Comparison of ENCODE assay signal across 14 mouse cellular contexts in the genomic region with DNA sequence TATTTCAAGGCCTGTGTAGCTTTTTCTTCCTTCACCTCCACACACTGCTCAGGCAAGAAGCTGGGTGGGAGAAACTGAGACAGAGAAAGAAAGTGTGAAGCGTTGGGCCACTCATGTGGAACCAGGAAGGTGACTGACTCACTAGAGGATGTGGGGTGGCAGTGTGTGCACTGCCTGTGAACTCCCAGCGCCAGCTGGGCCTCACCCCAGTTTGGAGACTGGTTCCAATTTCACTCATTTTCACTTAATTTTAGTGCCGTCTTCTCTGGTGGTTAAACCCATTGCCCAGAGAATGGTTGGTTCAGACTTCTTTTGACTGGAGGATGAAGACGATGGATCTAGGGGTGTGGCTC.
A peak's percentile ranks its signal among the peaks of the same experiment; 100 is the strongest.
DNase-seq lines count a peak whose midpoint lies in the region; ATAC-seq and TF ChIP-seq lines count a peak whose summit lies in the region.
"Had no signal": no experiment of that assay in that cellular context is flagged by ENCODE, and none has a peak within 500 bp of the region (broad histone marks: within the 10 kb centered on the region; RNA-seq: fewer than 3 reads in every experiment).

No protein-coding gene starts in this region.

- H3K36me3 ChIP-seq in limb, embryonic 15.5 days, result no peaks in the 10 kb centered on the region
- no peaks in the 10 kb centered on the region for H3K36me3 ChIP-seq in limb, embryonic 10.5 days
- H3K36me3 ChIP-seq in thymus, adult 2 months (ENCODE audit: control insufficient read depth, insufficient read depth, low read length), result no peaks in the 10 kb centered on the region
- H3K36me3 ChIP-seq in stomach, embryonic 16.5 days (ENCODE audit: control insufficient read depth, insufficient read depth, low read length), result no peaks in the 10 kb centered on the region
- no peaks in the 10 kb centered on the region for H3K36me3 ChIP-seq in forebrain, embryonic 10.5 days (replicated peaks)
- H3K36me3 ChIP-seq: heart, embryonic 15.5 days; hindbrain, embryonic 12.5 days; neural tube, embryonic 12.5 days had no signal

- 80% methylated on average over 4 of the region's 4 CpGs for WGBS in limb, embryonic 15.5 days
- WGBS in limb, embryonic 10.5 days, result 96% methylated on average over 4 of the region's 4 CpGs
- WGBS in thymus, adult 2 months, result 34% methylated on average over 4 of the region's 4 CpGs
- 28% methylated on average over 4 of the region's 4 CpGs for WGBS in bone marrow, adult 2 months
- WGBS in stomach, embryonic 16.5 days, result 87% methylated on average over 4 of the region's 4 CpGs
- 87% methylated on average over 4 of the region's 4 CpGs for WGBS in forebrain, embryonic 10.5 days

- no peak for ATAC-seq in limb, embryonic 15.5 days (ENCODE audit: insufficient number of reproducible peaks, low FRiP score, low TSS enrichment, low read depth)
- no peak for ATAC-seq in stomach, embryonic 16.5 days (ENCODE audit: insufficient read depth, low FRiP score)
- ATAC-seq: intestine, postnatal 0 days; midbrain, embryonic 16.5 days had no signal

- H3K4me3 ChIP-seq in limb, embryonic 15.5 days, result no peak overlapping the region
- H3K4me3 ChIP-seq in limb, embryonic 10.5 days, result no peak overlapping the region
- peak overlapping the region; percentile 33 for H3K4me3 ChIP-seq in thymus, adult 2 months (ENCODE audit: control insufficient read depth, insufficient read depth, low read length)
- H3K4me3 ChIP-seq in bone marrow, adult 2 months (replicated peaks; ENCODE audit: control insufficient read depth, low read depth, low read length), result no peak overlapping the region
- no peak overlapping the region for H3K4me3 ChIP-seq in stomach, embryonic 16.5 days (replicated peaks; ENCODE audit: low read length)
- H3K4me3 ChIP-seq in forebrain, embryonic 10.5 days, result no peak overlapping the region
- H3K4me3 ChIP-seq: heart, embryonic 15.5 days; hindbrain, embryonic 12.5 days; neural tube, embryonic 12.5 days had no signal

- H3K9me3 ChIP-seq in limb, embryonic 15.5 days, result no peaks in the 10 kb centered on the region
- H3K9me3 ChIP-seq in limb, embryonic 10.5 days (replicated peaks), result no peaks in the 10 kb centered on the region
- no peaks in the 10 kb centered on the region for H3K9me3 ChIP-seq in stomach, embryonic 16.5 days (replicated peaks; ENCODE audit: control insufficient read depth, low read length)
- no peaks in the 10 kb centered on the region for H3K9me3 ChIP-seq in forebrain, embryonic 10.5 days
- H3K9me3 ChIP-seq: heart, embryonic 15.5 days; hindbrain, embryonic 12.5 days; neural tube, embryonic 12.5 days had no signal

- H3K9ac ChIP-seq in limb, embryonic 15.5 days, result no peak overlapping the region
- no peak overlapping the region for H3K9ac ChIP-seq in stomach, embryonic 16.5 days (ENCODE audit: low read length)
- H3K9ac ChIP-seq: heart, embryonic 15.5 days; hindbrain, embryonic 12.5 days; neural tube, embryonic 12.5 days had no signal

- 0 out of 2 replicates have a peak overlapping the region, but pooled peaks have one; percentile 9 for H3K27ac ChIP-seq in limb, embryonic 15.5 days
- H3K27ac ChIP-seq in limb, embryonic 10.5 days, result no peak overlapping the region
- peak overlapping the region; percentile 90 for H3K27ac ChIP-seq in thymus, adult 2 months (ENCODE audit: control insufficient read depth, insufficient read depth, low read length)
- H3K27ac ChIP-seq in bone marrow, adult 2 months (ENCODE audit: control insufficient read depth, insufficient read depth, low read depth, low read length, poor library complexity), result peak overlapping the region; percentile 4; the same call in 1 of the 2 replicates
- H3K27ac ChIP-seq in stomach, embryonic 16.5 days (ENCODE audit: low read length), result peak overlapping the region; percentile 20; the same call in 1 of the 2 replicates
- no peak overlapping the region for H3K27ac ChIP-seq in forebrain, embryonic 10.5 days
- H3K27ac ChIP-seq: heart, embryonic 15.5 days; hindbrain, embryonic 12.5 days; neural tube, embryonic 12.5 days had no signal

- TF ChIP-seq CTCF in thymus, adult 2 months (IDR thresholded peaks at IDR 0.05; ENCODE audit: borderline replicate concordance, control insufficient read depth, extremely low read depth, insufficient read depth, low read length, poor library complexity), result no peak
- no peak for TF ChIP-seq CTCF in bone marrow, adult 2 months (IDR thresholded peaks at IDR 0.05; ENCODE audit: control insufficient read depth, insufficient read depth, low read length)

- H3K4me1 ChIP-seq in limb, embryonic 15.5 days, result peaks cover 6% of the 10 kb centered on the region; the same call in 1 of the 2 replicates
- peaks cover 10% of the 10 kb centered on the region for H3K4me1 ChIP-seq in limb, embryonic 10.5 days
- peaks cover 11% of the 10 kb centered on the region for H3K4me1 ChIP-seq in thymus, adult 2 months (replicated peaks; ENCODE audit: control insufficient read depth, insufficient read depth, low read length)
- H3K4me1 ChIP-seq in bone marrow, adult 2 months (ENCODE audit: control insufficient read depth, insufficient read depth, low read length), result no peaks in the 10 kb centered on the region
- H3K4me1 ChIP-seq in stomach, embryonic 16.5 days (ENCODE audit: control insufficient read depth, insufficient read depth, low read length), result no peaks in the 10 kb centered on the region
- H3K4me1 ChIP-seq in forebrain, embryonic 10.5 days, result peaks cover 13% of the 10 kb centered on the region
- H3K4me1 ChIP-seq: heart, embryonic 15.5 days; hindbrain, embryonic 12.5 days; neural tube, embryonic 12.5 days had no signal

- no peak for TF ChIP-seq POLR2A in thymus, adult 2 months (IDR thresholded peaks at IDR 0.05; ENCODE audit: control insufficient read depth, extremely low read depth, insufficient read depth, low read length, poor library complexity)
- TF ChIP-seq POLR2A in bone marrow, adult 2 months (IDR thresholded peaks at IDR 0.05; ENCODE audit: borderline replicate concordance, control insufficient read depth, low read depth, low read length), result no peak

- H3K27me3 ChIP-seq in limb, embryonic 15.5 days, result peaks cover 2% of the 10 kb centered on the region; the same call in 1 of the 2 replicates
- peaks cover 5% of the 10 kb centered on the region; the same call in 1 of the 2 replicates for H3K27me3 ChIP-seq in limb, embryonic 10.5 days (ENCODE audit: low read depth, poor library complexity, severe bottlenecking)
- no peaks in the 10 kb centered on the region for H3K27me3 ChIP-seq in thymus, adult 2 months (ENCODE audit: control insufficient read depth, insufficient read depth, low read length)
- H3K27me3 ChIP-seq in stomach, embryonic 16.5 days (ENCODE audit: control insufficient read depth, insufficient read depth, low read length), result no peaks in the 10 kb centered on the region
- 0 out of 2 replicates have a peak, but pooled peaks cover 3% of the 10 kb centered on the region for H3K27me3 ChIP-seq in forebrain, embryonic 10.5 days (ENCODE audit: poor library complexity, severe bottlenecking)
- H3K27me3 ChIP-seq: heart, embryonic 15.5 days; hindbrain, embryonic 12.5 days; neural tube, embryonic 12.5 days had no signal

- H3K4me2 ChIP-seq in limb, embryonic 15.5 days, result no peak overlapping the region
- no peak overlapping the region for H3K4me2 ChIP-seq in stomach, embryonic 16.5 days (ENCODE audit: low read depth, low read length)
- H3K4me2 ChIP-seq: heart, embryonic 15.5 days; hindbrain, embryonic 12.5 days; neural tube, embryonic 12.5 days had no signal

- no peak for DNase-seq in limb, embryonic 10.5 days (ENCODE audit: low spot score)
- no peak for DNase-seq in thymus, adult 2 months
- DNase-seq in thymus, postnatal 4 days, result no peak
- no peak for DNase-seq in layer of hippocampus, adult 11-12 months (ENCODE audit: low spot score)
- DNase-seq in forebrain, embryonic 10.5 days (ENCODE audit: extremely low spot score, low spot score), result no peak
- DNase-seq: retina, postnatal 1 day had no signal

Comparison
In these comparisons a context has a peak if more than half of its experiments do, and no peak if none do; other contexts are left out.
1. H3K27ac ChIP-seq: peak in limb, embryonic 15.5 days (single experiment), thymus, adult 2 months (single experiment), bone marrow, adult 2 months (single experiment) and stomach, embryonic 16.5 days (single experiment); none in limb, embryonic 10.5 days (single experiment) and forebrain, embryonic 10.5 days (single experiment).